Mouse (Mus musculus) v-Abl transformed pro-B cells (cell line): ENCODE data around the gene Zfp105.

Experiments
- in situ Hi-C, 2 experiments: fragments of 400-800 bp; cut with MboI; formaldehyde crosslinking; loops; one replicate each; pipeline ENCODE4 v1.15.1; 2025; ENCODE audit not compliant: unreplicated experiment in 2 of 2

The Zfp105 gene

DNA sequence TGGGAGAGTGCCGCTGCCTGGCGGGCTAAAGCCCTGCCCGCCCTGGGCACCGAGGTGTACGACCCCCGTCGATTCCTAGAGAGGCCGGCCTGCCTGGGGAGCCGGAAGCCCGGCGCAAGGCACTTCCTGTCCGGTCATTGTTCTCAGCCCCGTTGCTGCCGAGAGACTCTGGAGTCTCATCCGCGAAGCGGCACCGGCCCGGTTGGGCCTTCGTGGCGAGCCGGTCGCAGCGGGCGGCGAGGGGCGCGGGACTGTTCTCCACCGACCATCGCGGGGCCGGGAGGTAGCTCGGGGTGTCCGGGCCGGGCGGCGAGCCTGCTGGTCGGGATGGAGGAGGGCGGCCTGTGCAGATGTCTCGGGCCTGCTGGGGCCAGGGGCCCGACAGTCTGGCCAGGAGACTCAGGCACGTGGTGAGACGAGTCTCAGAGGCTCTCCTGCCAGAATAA is at the start of gene Zfp105:
Gene Zfp105 (plus strand): TSS at position 137 of the 446 bp plus-strand sequence.
- in situ Hi-C loops = no loop called here

GRCm38 (mm10) chr9:122874653-122875052 is 48.2 kb upstream of the Zfp105 start:
- in situ Hi-C loops = loop anchor here in 1 of 2 experiments (5.0 kb wide), 1 partner anchor 73 kb away; no protein-coding TSS in a partner anchor

DNA sequence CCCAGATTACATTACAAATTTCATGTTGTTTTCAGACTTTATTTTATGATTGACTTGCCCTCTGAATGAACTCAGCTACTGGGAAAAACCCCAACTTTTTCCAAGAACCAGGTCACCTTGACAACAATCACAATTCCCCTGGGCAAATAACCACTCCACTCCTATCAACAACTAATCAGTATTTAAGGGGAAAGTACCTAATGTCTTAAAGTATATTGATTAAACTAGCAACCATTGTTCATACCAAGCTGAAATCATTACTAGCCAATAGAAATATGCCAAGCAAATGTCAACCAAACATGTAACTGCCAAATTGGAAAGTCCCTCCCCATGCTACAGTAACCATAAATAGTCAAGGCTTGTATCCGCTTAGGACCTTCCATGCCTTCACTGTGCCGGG is 47.7 kb upstream of the Zfp105 start:
- in situ Hi-C loops = no loop called here

- in situ Hi-C loops = no loop called here
These were observed 37.5 kb upstream of the Zfp105 start, which contains the start of gene Zkscan7 for GRCm38 (mm10) chr9:122885385-122885784. Gene Zkscan7, plus strand, starts transcription at chr9:122885685.

DNA sequence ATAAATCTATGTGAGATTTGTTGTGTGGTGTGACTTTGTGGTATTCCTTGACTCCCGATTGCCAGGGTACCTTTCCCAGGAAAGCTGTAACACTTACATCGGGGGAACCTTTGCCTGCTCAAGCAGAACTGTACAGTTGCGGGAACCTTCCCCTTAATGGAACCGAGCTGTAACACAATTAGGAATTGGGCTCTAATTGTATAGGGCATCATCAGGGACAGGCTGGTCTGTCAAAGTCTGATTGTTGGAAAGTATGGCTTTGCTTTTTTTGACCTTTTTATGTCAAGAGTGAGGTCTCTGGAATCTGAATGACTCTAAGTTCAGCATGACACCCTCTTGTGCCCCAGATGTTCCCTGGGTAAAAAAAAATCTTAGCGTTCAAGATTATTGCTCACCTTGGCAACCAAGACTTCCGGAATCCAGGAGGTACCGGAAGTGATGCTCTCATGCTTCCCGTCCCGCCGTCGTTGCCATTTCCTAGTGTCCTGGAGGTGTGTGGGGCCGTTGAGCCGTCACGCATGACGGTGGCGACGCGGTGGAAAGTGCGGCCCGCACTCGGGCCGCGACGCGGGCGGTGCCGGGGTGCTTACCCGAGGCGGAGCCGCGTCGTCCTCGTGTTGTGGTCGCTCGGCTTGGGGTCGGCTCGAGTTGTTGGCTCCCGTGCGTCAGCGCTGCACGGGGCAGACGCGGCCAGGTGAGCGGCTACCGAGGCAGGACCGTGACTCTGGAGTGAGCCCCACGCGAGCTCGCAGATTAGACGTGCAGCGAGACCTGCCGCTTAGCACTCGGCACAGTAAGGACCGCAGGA is 36.3 kb upstream of the Zfp105 start:
- in situ Hi-C loops = no loop called here

DNA sequence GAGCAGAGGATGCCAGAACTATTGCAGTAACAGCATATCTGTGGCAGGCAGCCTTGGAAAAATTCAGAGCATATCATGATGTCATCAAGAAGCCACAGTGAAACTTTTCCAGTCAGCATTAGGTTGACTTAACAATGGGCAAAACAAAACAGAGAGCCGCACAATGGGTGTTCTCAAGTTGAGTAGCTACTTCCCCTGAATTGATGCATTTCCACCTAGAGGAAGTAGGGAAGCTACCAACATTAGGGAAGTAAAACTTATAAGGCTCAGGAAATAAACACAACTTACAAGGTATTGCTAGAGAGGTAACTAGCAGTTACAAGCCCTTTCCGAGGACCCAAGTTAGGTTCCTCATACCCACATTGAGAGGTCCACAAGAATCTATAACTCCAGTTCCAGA is 21.8 kb upstream of the Zfp105 start:
- in situ Hi-C loops = no loop called here

- in situ Hi-C loops = no loop called here
These were observed 19.9 kb upstream of the Zfp105 start for GRCm38 (mm10) chr9:122902717-122903535.

- in situ Hi-C loops = no loop called here
These were observed 436 bp upstream of the Zfp105 start for GRCm38 (mm10) chr9:122922436-122922835.

- in situ Hi-C loops = no loop called here
These were observed 6.0 kb downstream of the Zfp105 start for GRCm38 (mm10) chr9:122928915-122929314.

DNA sequence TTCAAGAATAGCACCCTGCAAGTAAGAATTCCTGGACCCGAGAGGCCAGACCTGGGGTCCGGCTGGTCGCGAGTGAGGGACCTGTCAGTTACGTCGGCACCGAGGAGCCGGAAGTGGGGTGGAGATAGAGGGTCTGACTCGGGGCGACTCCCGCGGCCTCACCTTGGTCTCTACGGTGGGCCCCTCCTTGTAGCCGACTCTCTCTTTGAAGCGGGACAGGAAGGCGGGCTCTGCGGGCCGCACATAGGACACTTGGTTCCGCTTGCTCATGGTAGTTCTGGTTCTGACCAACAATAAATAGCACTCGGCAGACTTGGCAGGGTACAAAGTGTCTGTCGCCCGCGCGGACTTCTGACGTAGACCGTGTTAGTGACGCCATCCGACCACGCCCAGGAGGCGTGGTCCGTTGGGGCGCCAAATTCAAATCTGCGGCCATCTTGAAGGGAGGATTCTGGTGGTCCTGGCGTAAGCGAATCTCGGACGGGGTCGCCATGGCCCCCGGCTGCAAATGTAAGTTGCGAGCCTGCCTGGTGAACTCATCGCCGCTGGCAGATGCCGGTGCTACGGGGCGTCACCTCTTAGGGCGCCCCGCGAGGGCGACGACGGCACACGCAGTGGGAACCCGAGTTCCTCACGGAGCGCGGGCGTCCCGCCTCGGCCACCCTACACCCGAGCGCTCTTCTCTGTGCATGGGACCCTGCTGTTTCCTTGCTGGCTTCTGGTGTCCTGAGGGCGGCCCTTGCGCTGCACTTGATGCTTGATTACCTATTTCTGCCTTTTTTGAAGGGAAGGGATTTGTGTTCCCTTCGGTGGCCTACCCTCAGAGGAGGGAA is 28.0 kb downstream of the Zfp105 start, which contains the start of the genes 1110059G10Rik and Kif15:
Gene 1110059G10Rik (minus strand): TSS at position 358 of the 833 bp plus-strand sequence.
Gene Kif15 (plus strand): TSS at position 404 of the 833 bp plus-strand sequence.
- in situ Hi-C loops = loop anchor here (5.0 to 25.0 kb wide), 2 partner anchors 161 to 1239 kb away; partner anchors contain the start of genes Exosc7 (in 1 of the 2), Nktr (in 1 of the 2), Sec22c (in 1 of the 2) and Ss18l2 (in 1 of the 2)
